Mouse (Mus musculus) bone marrow, adult 2 months (tissue): ENCODE results near the gene Slc27a1.

ENCODE experiments used
- CTCF ChIP-seq: fragments of 200-500 bp; IDR thresholded peaks from 2 replicates; pipeline ENCODE4 v1.5.1; 2011; ENCODE audit warnings: low read length, control low read depth; ENCODE audit not compliant: control insufficient read depth, insufficient read depth
- POLR2A ChIP-seq: fragments of 200-500 bp; IDR thresholded peaks from 2 replicates; pipeline ENCODE4 v1.6.1; 2011; ENCODE audit warnings: low read depth, mild to moderate bottlenecking, control low read depth, low read length, borderline replicate concordance; ENCODE audit not compliant: control insufficient read depth

GRCm38 (mm10) chr8:71534263-71534810, 34.3 kb upstream of the Slc27a1 start:
- TF ChIP-seq CTCF (no peak), POLR2A (no peak)
